Mouse (Mus musculus): Measurements from ENCODE around the gene E2f6. TPM values are rescaled to one million over a fixed set of nuclear protein-coding genes. Genes with fewer than 3 reads are reported as not detected.

Gene E2f6
- polyA plus RNA-seq, 1 experiment from 2014 or later: 45.5 TPM

DNA sequence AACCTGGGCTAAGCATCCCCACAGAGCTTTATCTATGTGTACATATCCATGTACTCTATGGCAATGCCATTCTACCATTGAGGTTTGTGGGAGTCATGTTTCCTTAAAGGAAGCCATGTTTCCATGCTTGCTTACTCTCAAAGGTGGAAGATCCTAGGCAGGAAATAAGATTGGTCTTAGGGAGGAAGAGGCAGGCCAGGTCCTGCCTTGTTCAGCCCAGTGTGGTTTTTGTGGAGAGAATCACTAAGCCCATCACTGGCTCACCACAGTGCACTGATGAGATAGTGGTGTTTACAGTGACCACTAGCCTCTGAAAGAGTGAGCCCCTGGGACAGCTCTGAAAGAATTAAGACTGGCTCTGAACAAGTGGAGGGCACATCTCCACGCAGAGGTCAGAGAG, 68.6 kb downstream of the E2f6 start:
- H3K36me3 ChIP-seq (ENCODE audit: control insufficient read depth, insufficient read depth): no peaks in the 10 kb centered on the region

DNA sequence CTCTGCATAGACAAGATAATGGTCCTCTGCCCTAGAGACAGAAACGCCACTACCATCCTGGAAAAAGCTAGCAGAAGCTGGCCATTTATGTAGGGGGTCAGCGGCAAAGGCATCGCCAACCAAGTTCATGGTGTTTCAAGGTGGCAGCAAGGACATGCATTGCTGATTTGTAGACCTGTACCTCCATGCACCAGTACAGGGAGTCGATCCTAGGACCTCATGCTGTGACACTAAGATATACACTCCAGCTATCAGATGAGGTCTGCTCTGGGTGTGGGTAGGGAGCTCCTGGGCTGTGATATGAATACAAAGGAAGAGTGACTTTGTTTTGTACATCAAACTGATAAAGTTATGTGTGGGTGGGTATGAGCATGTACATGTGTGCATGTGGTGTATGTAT, 69.3 kb downstream of the E2f6 start:
- Histone ChIP-seq H3K27ac (ENCODE audit: low read length) (no peak overlapping the region), H3K4me3 (ENCODE audit: low read length) (no peak overlapping the region), H3K36me3 (ENCODE audit: control insufficient read depth, insufficient read depth) (no peaks in the 10 kb centered on the region), H3K9ac (ENCODE audit: low read length) (no peak overlapping the region), H3K27me3 (ENCODE audit: control insufficient read depth, insufficient read depth, low read length) (no peaks in the 10 kb centered on the region), H3K4me1 (ENCODE audit: control insufficient read depth, insufficient read depth, low read length) (peaks cover 22% of the 10 kb centered on the region), H3K9me3 (replicated peaks; ENCODE audit: control insufficient read depth, low read length) (no peaks in the 10 kb centered on the region), H3K4me2 (ENCODE audit: low read depth, low read length) (no peak overlapping the region)
- 80% methylated on average over 4 of the region's 4 CpGs for WGBS
- no peak for ATAC-seq (replicated peaks; ENCODE audit: extremely low read depth, insufficient read depth, low FRiP score)

More for the DNA sequence above, 68.6 kb downstream of the E2f6 start:
- H3K4me1 ChIP-seq (ENCODE audit: control insufficient read depth, insufficient read depth, low read length): peaks cover 29% of the 10 kb centered on the region
- no peak overlapping the region for H3K4me3 ChIP-seq (ENCODE audit: low read length)
- H3K27me3 ChIP-seq (ENCODE audit: control insufficient read depth, insufficient read depth, low read length): no peaks in the 10 kb centered on the region
- WGBS: 78% methylated on average over 1 of the region's 1 CpGs
- H3K4me2 ChIP-seq (ENCODE audit: low read depth, low read length): no peak overlapping the region
- no peak overlapping the region for H3K9ac ChIP-seq (ENCODE audit: low read length)
- no peak for ATAC-seq (replicated peaks; ENCODE audit: extremely low read depth, insufficient read depth, low FRiP score)
- H3K9me3 ChIP-seq (replicated peaks; ENCODE audit: control insufficient read depth, low read length): no peaks in the 10 kb centered on the region
- H3K27ac ChIP-seq (ENCODE audit: low read length): no peak overlapping the region

DNA sequence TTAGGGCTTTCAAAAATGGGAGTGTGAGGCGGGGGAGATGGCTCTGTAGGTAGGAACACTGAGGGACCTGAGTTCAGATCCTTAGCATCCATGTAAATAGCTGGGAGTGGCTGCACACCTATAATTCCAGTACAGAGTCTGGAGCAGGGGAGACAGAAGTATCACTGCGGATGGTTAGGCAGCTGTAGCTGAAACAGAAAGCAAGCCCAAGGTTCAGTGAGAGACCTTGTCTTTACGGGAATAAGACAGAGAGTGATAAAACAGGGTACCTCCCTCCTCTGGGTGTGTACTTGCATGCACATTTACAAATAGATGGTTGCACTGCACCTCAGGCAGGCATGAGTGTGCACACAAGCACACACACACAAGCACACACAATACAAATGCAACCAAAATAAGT, 71.7 kb downstream of the E2f6 start:
- WGBS: 71% methylated on average over 3 of the region's 3 CpGs
- Histone ChIP-seq H3K4me3 (ENCODE audit: low read length) (no peak overlapping the region), H3K36me3 (ENCODE audit: control insufficient read depth, insufficient read depth) (no peaks in the 10 kb centered on the region), H3K27me3 (ENCODE audit: control insufficient read depth, insufficient read depth, low read length) (no peaks in the 10 kb centered on the region), H3K9ac (ENCODE audit: low read length) (no peak overlapping the region), H3K9me3 (replicated peaks; ENCODE audit: control insufficient read depth, low read length) (no peaks in the 10 kb centered on the region), H3K4me2 (ENCODE audit: low read depth, low read length) (no peak overlapping the region), H3K4me1 (ENCODE audit: control insufficient read depth, insufficient read depth, low read length) (peaks cover 8% of the 10 kb centered on the region; the same call in 1 of the 2 replicates), H3K27ac (ENCODE audit: low read length) (no peak overlapping the region)
- ATAC-seq (replicated peaks; ENCODE audit: extremely low read depth, insufficient read depth, low FRiP score): no peak

DNA sequence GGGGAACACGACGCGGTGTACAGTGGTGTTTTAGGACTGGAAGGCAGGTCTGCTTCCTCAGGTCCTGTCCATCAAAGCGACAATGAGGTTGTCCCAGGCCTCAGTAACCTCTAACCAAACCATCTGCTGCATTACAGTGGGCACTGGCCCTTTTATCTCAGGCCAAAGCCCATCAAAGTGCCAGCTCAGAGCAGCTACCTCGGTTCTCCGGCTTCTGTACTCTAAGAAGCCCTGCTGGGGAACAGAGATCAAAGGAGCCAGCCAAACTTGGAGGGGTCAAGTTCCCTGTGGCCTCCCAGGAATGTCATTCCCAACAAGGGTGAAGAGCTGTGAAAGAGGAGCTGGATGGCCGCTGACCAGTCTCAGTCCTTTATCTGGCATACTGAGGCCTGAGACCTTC, 72.3 kb downstream of the E2f6 start:
- H3K9me3 ChIP-seq (replicated peaks; ENCODE audit: control insufficient read depth, low read length): no peaks in the 10 kb centered on the region
- no peaks in the 10 kb centered on the region for H3K36me3 ChIP-seq (ENCODE audit: control insufficient read depth, insufficient read depth)
- peaks cover 8% of the 10 kb centered on the region; the same call in 1 of the 2 replicates for H3K4me1 ChIP-seq (ENCODE audit: control insufficient read depth, insufficient read depth, low read length)
- no peak overlapping the region for H3K4me3 ChIP-seq (ENCODE audit: low read length)
- no peak overlapping the region for H3K9ac ChIP-seq (ENCODE audit: low read length)
- no peaks in the 10 kb centered on the region for H3K27me3 ChIP-seq (ENCODE audit: control insufficient read depth, insufficient read depth, low read length)
- ATAC-seq (replicated peaks; ENCODE audit: extremely low read depth, insufficient read depth, low FRiP score): no peak
- no peak overlapping the region for H3K4me2 ChIP-seq (ENCODE audit: low read depth, low read length)
- 54% methylated on average over 7 of the region's 7 CpGs for WGBS
- H3K27ac ChIP-seq (ENCODE audit: low read length): no peak overlapping the region

DNA sequence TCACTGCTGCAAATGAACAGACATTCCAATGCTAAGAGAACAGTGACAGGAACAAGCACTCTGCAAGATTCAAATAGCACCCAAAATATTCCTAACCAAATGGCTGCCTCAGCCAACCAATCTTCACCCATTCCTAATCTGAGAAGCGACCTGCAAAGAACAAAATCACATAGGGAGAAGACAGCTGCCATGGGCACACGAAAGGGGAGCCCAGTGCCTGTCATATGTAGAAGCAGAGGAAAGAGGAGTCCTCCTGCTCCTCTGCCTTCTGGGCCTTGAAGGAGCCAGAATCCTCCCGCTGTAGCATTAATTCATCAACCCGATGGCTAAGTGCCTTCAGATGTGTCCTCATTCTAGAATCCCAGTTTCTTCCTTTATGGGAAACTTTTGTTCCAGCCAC, 73.8 kb downstream of the E2f6 start:
- H3K4me1 ChIP-seq (ENCODE audit: control insufficient read depth, insufficient read depth, low read length): peaks cover 8% of the 10 kb centered on the region; the same call in 1 of the 2 replicates
- no peak for ATAC-seq (replicated peaks; ENCODE audit: extremely low read depth, insufficient read depth, low FRiP score)
- no peak overlapping the region for H3K4me3 ChIP-seq (ENCODE audit: low read length)
- no peak overlapping the region for H3K27ac ChIP-seq (ENCODE audit: low read length)
- H3K9ac ChIP-seq (ENCODE audit: low read length): no peak overlapping the region
- H3K9me3 ChIP-seq (replicated peaks; ENCODE audit: control insufficient read depth, low read length): no peaks in the 10 kb centered on the region
- H3K27me3 ChIP-seq (ENCODE audit: control insufficient read depth, insufficient read depth, low read length): no peaks in the 10 kb centered on the region
- no peaks in the 10 kb centered on the region for H3K36me3 ChIP-seq (ENCODE audit: control insufficient read depth, insufficient read depth)
- WGBS: 94% methylated on average over 4 of the region's 4 CpGs
- H3K4me2 ChIP-seq (ENCODE audit: low read depth, low read length): no peak overlapping the region

DNA sequence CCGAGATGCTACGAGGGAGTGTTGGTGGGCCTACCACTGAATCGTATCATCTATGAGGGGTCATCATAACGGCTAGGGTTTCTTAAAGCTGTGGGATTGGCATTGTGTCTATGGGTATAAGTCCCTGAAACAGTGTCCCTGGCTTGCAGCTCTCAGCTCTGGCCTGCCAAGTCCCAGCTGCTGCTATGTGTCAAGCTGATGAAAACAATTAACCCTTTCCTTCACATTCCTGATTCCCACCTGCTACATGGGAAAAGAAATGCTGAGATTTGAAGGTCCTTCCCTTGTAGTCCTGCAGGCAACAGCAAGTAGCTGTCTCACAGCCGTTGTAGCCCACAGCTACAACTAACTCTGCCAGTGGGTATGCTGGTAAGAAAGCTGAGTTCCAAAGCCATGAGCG, 75.6 kb downstream of the E2f6 start:
- H3K4me1 ChIP-seq (ENCODE audit: control insufficient read depth, insufficient read depth, low read length): peaks cover 8% of the 10 kb centered on the region; the same call in 1 of the 2 replicates
- H3K36me3 ChIP-seq (ENCODE audit: control insufficient read depth, insufficient read depth): no peaks in the 10 kb centered on the region
- 81% methylated on average over 6 of the region's 6 CpGs for WGBS
- H3K27ac ChIP-seq (ENCODE audit: low read length): no peak overlapping the region
- no peak overlapping the region for H3K9ac ChIP-seq (ENCODE audit: low read length)
- H3K27me3 ChIP-seq (ENCODE audit: control insufficient read depth, insufficient read depth, low read length): no peaks in the 10 kb centered on the region
- no peak overlapping the region for H3K4me2 ChIP-seq (ENCODE audit: low read depth, low read length)
- no peak for ATAC-seq (replicated peaks; ENCODE audit: extremely low read depth, insufficient read depth, low FRiP score)
- H3K4me3 ChIP-seq (ENCODE audit: low read length): no peak overlapping the region
- H3K9me3 ChIP-seq (replicated peaks; ENCODE audit: control insufficient read depth, low read length): no peaks in the 10 kb centered on the region

Small RNA genes lying within 50 kb of the gene (microRNA-seq; reads per million reads assigned to microRNA genes)
- gene Gm44305: not detected

Other genes starting within 250 kb of the E2f6 start
- 7.5 and 8.3 TPM in 2 replicates for gene Lpin1, start 200.0 kb upstream of the E2f6 start, polyA plus RNA-seq (2015; fragmentation: Nextera tagmentation; extraction: Ambion mirVana)
- gene Ntsr2, start 157.6 kb upstream of the E2f6 start, polyA plus RNA-seq (2015; fragmentation: Nextera tagmentation; extraction: Ambion mirVana): 0.12 and 0.14 TPM in 2 replicates
- gene Greb1, start 10.1 kb upstream of the E2f6 start, polyA plus RNA-seq (2015; fragmentation: Nextera tagmentation; extraction: Ambion mirVana): 0.38 and 0.82 TPM in 2 replicates
- 16.8 and 20.4 TPM in 2 replicates for gene Rock2, start 83.9 kb downstream of the E2f6 start, polyA plus RNA-seq (2015; fragmentation: Nextera tagmentation; extraction: Ambion mirVana)
- 5.3 and 8.3 TPM in 2 replicates for gene Pqlc3, start 189.4 kb downstream of the E2f6 start, polyA plus RNA-seq (2015; fragmentation: Nextera tagmentation; extraction: Ambion mirVana)
- gene 2410004P03Rik, start 200.8 kb downstream of the E2f6 start, polyA plus RNA-seq (2015; fragmentation: Nextera tagmentation; extraction: Ambion mirVana): 0.72 and 0.79 TPM in 2 replicates